In the genomic region with DNA sequence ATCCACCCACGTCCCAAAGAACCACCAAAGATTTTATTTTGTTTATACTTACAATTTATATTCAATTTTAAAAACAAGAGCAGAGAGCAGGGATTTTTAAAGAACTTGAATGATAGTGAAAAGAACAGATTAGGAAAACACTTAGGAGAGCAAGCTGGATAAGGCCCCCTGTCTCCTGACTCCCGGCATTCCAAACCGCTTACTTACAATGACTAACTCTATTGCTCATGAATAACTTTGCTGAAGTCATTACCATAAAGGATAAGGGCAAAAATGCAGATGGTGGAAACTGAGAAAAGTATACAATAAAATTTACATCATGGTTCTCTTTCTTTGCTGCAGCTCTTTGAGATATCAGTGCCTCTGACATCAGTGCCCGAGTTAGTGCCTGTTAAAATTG, we compare ENCODE assay signal across 30 mouse cellular contexts. TPM values are rescaled to one million over a fixed set of nuclear protein-coding genes. Genes with fewer than 3 reads are reported as not detected.
"Had no signal": no experiment of that assay in that cellular context is flagged by ENCODE, and none has a peak within 500 bp of the region (broad histone marks: within the 10 kb centered on the region; RNA-seq: fewer than 3 reads in every experiment).

No protein-coding gene starts in this region.

- H3K4me2 ChIP-seq: heart, embryonic 12.5 days; hindbrain, embryonic 12.5 days; hindbrain, embryonic 14.5 days; intestine, embryonic 15.5 days; kidney, embryonic 15.5 days; limb, embryonic 12.5 days; liver, embryonic 11.5 days; liver, embryonic 13.5 days; liver, embryonic 15.5 days had no signal

- DNase-seq: gastrocnemius, adult 2 months; gastrocnemius, postnatal 10 days; gastrocnemius, postnatal 25 days; heart, adult 2 months; heart, postnatal 10 days; heart, postnatal 4 days; kidney, adult 18-20 months; kidney, adult 9 months; kidney, postnatal 14 days; kidney, postnatal 36 days; layer of hippocampus, postnatal 36 days; liver; liver, embryonic 13.5 days; liver, postnatal 0 days had no signal

- H3K4me1 ChIP-seq: heart, embryonic 10.5 days; heart, embryonic 12.5 days; hindbrain, embryonic 10.5 days; hindbrain, embryonic 12.5 days; intestine, embryonic 15.5 days; kidney, embryonic 15.5 days; limb, embryonic 10.5 days; limb, embryonic 12.5 days; liver, embryonic 13.5 days; liver, embryonic 15.5 days had no signal

- H3K27ac ChIP-seq: gastrocnemius, adult 2 months; heart, adult 2 months; heart, embryonic 10.5 days; hindbrain, embryonic 10.5 days; hindbrain, embryonic 12.5 days; hindbrain, embryonic 14.5 days; intestine, embryonic 15.5 days; kidney, embryonic 15.5 days; kidney, postnatal 0 days; layer of hippocampus, adult 2 months; limb, embryonic 10.5 days; limb, embryonic 12.5 days; liver, embryonic 13.5 days; liver, embryonic 15.5 days had no signal

- H3K27me3 ChIP-seq: heart, embryonic 12.5 days; hindbrain, embryonic 12.5 days; intestine, embryonic 15.5 days; liver, embryonic 13.5 days; liver, embryonic 15.5 days had no signal

- H3K36me3 ChIP-seq: heart, embryonic 10.5 days; heart, embryonic 12.5 days; hindbrain, embryonic 10.5 days; hindbrain, embryonic 12.5 days; intestine, embryonic 15.5 days; kidney, embryonic 15.5 days; limb, embryonic 12.5 days; liver, embryonic 13.5 days; liver, embryonic 15.5 days had no signal

- H3K4me3 ChIP-seq: gastrocnemius, adult 2 months; heart, adult 2 months; heart, embryonic 10.5 days; heart, embryonic 12.5 days; hindbrain, embryonic 10.5 days; hindbrain, embryonic 12.5 days; intestine, embryonic 15.5 days; kidney, embryonic 15.5 days; layer of hippocampus, adult 2 months; limb, embryonic 10.5 days; limb, embryonic 12.5 days; liver, embryonic 13.5 days; liver, embryonic 15.5 days had no signal

- H3K9me3 ChIP-seq: heart, embryonic 10.5 days; heart, embryonic 12.5 days; hindbrain, embryonic 10.5 days; hindbrain, embryonic 12.5 days; intestine, embryonic 15.5 days; kidney, embryonic 15.5 days; limb, embryonic 10.5 days; limb, embryonic 12.5 days; liver, embryonic 13.5 days; liver, embryonic 15.5 days had no signal

RNA-seq across cellular contexts. Expression of gene Vegfd, which starts 20.9 kb away (rescaled TPM):
- total RNA-seq: granulocyte monocyte progenitor cell, adult 5-6 weeks had no signal
- polyA plus RNA-seq: inflammation-experienced regulatory T-cells, adult 6 months had no signal

RNA-seq across cellular contexts. Expression of gene Asb11, which starts 42.7 kb away (rescaled TPM):
- polyA plus RNA-seq: hindbrain, embryonic 10.5 days; hindbrain, embryonic 12.5 days; hindbrain, embryonic 14.5 days; hindbrain, embryonic 16.5 days; inflammation-experienced regulatory T-cells, adult 6 months; kidney, embryonic 15.5 days; limb, embryonic 10.5 days; limb, embryonic 12.5 days; liver, embryonic 11.5 days had no signal
